In genomic region chr4:126248261-126248868, GRCm38 (mm10) we compare ENCODE assay signal across 12 mouse cellular contexts. TPM values are rescaled to one million over a fixed set of nuclear protein-coding genes. Genes with fewer than 3 reads are reported as not detected.
DNase-seq lines count a peak whose midpoint lies in the region; ATAC-seq lines count a peak whose summit lies in the region.
"Had no signal": no experiment of that assay in that cellular context is flagged by ENCODE, and none has a peak within 500 bp of the region (broad histone marks: within the 10 kb centered on the region; RNA-seq: fewer than 3 reads in every experiment).

No protein-coding gene starts in this region.

- H3K9ac ChIP-seq in limb, embryonic 12.5 days (replicated peaks): no peak overlapping the region
- peak overlapping the region; percentile 19; the same call in 1 of the 2 replicates for H3K9ac ChIP-seq in embryonic facial prominence, embryonic 14.5 days (ENCODE audit: low read depth, low read length)
- no peak overlapping the region for H3K9ac ChIP-seq in limb, embryonic 15.5 days
- H3K9ac ChIP-seq: limb, embryonic 13.5 days had no signal

- no peak for ATAC-seq in limb, embryonic 12.5 days (ENCODE audit: insufficient number of reproducible peaks, insufficient read depth, low FRiP score, low TSS enrichment, low read depth)
- ATAC-seq in embryonic facial prominence, embryonic 14.5 days (ENCODE audit: low read depth): 0 out of 2 replicates have a peak, but pooled peaks have one; percentile 34
- ATAC-seq in limb, embryonic 15.5 days (ENCODE audit: insufficient number of reproducible peaks, low FRiP score, low TSS enrichment, low read depth): no peak
- ATAC-seq in monocyte, adult 5-6 weeks (replicated peaks; ENCODE audit: insufficient number of reproducible peaks, low FRiP score, low TSS enrichment, poor library complexity, severe bottlenecking): no peak

- H3K4me3 ChIP-seq in limb, embryonic 12.5 days (replicated peaks): no peak overlapping the region
- no peak overlapping the region for H3K4me3 ChIP-seq in limb, embryonic 10.5 days
- H3K4me3 ChIP-seq in embryonic facial prominence, embryonic 14.5 days (ENCODE audit: low read depth, low read length): no peak overlapping the region
- no peak overlapping the region for H3K4me3 ChIP-seq in limb, embryonic 15.5 days
- H3K4me3 ChIP-seq: limb, embryonic 13.5 days had no signal

- peaks cover 55% of the 10 kb centered on the region for H3K36me3 ChIP-seq in limb, embryonic 12.5 days
- peaks cover 84% of the 10 kb centered on the region for H3K36me3 ChIP-seq in limb, embryonic 10.5 days
- 0 out of 2 replicates have a peak, but pooled peaks cover 16% of the 10 kb centered on the region for H3K36me3 ChIP-seq in embryonic facial prominence, embryonic 14.5 days (ENCODE audit: control insufficient read depth, insufficient read depth, low read length)
- peaks cover 24% of the 10 kb centered on the region for H3K36me3 ChIP-seq in limb, embryonic 15.5 days

- WGBS in limb, embryonic 12.5 days: 37% methylated on average over 11 of the region's 11 CpGs
- WGBS in limb, embryonic 10.5 days: 35% methylated on average over 11 of the region's 11 CpGs
- WGBS in embryonic facial prominence, embryonic 14.5 days: 25% methylated on average over 11 of the region's 11 CpGs
- WGBS in limb, embryonic 15.5 days: 31% methylated on average over 11 of the region's 11 CpGs

- 0 out of 2 replicates have a peak overlapping the region, but pooled peaks have one; percentile 4 for H3K27ac ChIP-seq in limb, embryonic 12.5 days
- H3K27ac ChIP-seq in limb, embryonic 10.5 days: no peak overlapping the region
- peak overlapping the region; percentile 10; the same call in 1 of the 2 replicates for H3K27ac ChIP-seq in embryonic facial prominence, embryonic 14.5 days (replicated peaks; ENCODE audit: low read depth, low read length)
- H3K27ac ChIP-seq in limb, embryonic 15.5 days: 0 out of 2 replicates have a peak overlapping the region, but pooled peaks have one; percentile 33
- H3K27ac ChIP-seq: limb, embryonic 13.5 days had no signal

- DNase-seq in limb, embryonic 10.5 days (ENCODE audit: low spot score): no peak
- DNase-seq in embryonic facial prominence, embryonic 14.5 days (ENCODE audit: low spot score): no peak
- DNase-seq in lung, postnatal 4 days: no peak
- no peak for DNase-seq in T-cell, adult 2 months (ENCODE audit: low spot score)
- DNase-seq: cerebellum, adult 11 months; lung, postnatal 36 days; right cerebral cortex, postnatal 14 days; thymus, adult 18-20 months had no signal

- H3K27me3 ChIP-seq in limb, embryonic 12.5 days: no peaks in the 10 kb centered on the region
- H3K27me3 ChIP-seq in limb, embryonic 10.5 days (ENCODE audit: low read depth, poor library complexity, severe bottlenecking): no peaks in the 10 kb centered on the region
- no peaks in the 10 kb centered on the region for H3K27me3 ChIP-seq in embryonic facial prominence, embryonic 14.5 days (replicated peaks; ENCODE audit: control insufficient read depth, insufficient read depth, low read length)
- H3K27me3 ChIP-seq in limb, embryonic 15.5 days: no peaks in the 10 kb centered on the region
- H3K27me3 ChIP-seq: limb, embryonic 13.5 days had no signal

- H3K4me1 ChIP-seq in limb, embryonic 12.5 days (replicated peaks): peaks cover 40% of the 10 kb centered on the region
- H3K4me1 ChIP-seq in limb, embryonic 10.5 days: peaks cover 28% of the 10 kb centered on the region
- peaks cover 20% of the 10 kb centered on the region for H3K4me1 ChIP-seq in embryonic facial prominence, embryonic 14.5 days (ENCODE audit: control insufficient read depth, insufficient read depth, low read length)
- peaks cover 42% of the 10 kb centered on the region for H3K4me1 ChIP-seq in limb, embryonic 15.5 days

- H3K9me3 ChIP-seq in limb, embryonic 12.5 days: no peaks in the 10 kb centered on the region
- no peaks in the 10 kb centered on the region for H3K9me3 ChIP-seq in limb, embryonic 10.5 days (replicated peaks)
- no peaks in the 10 kb centered on the region for H3K9me3 ChIP-seq in embryonic facial prominence, embryonic 14.5 days (ENCODE audit: control insufficient read depth, low read length)
- H3K9me3 ChIP-seq in limb, embryonic 15.5 days: no peaks in the 10 kb centered on the region
- H3K9me3 ChIP-seq: limb, embryonic 13.5 days had no signal

- no peak overlapping the region for H3K4me2 ChIP-seq in limb, embryonic 12.5 days
- H3K4me2 ChIP-seq in embryonic facial prominence, embryonic 14.5 days (ENCODE audit: low read depth, low read length): no peak overlapping the region
- H3K4me2 ChIP-seq in limb, embryonic 15.5 days: no peak overlapping the region
- H3K4me2 ChIP-seq: limb, embryonic 13.5 days had no signal

RNA-seq across cellular contexts. Expression of gene Map7d1, which starts 7.8 kb away (rescaled TPM):
- 83.5 and 85.1 TPM in 2 replicates for polyA plus RNA-seq in limb, embryonic 12.5 days (2016; fragmentation: Nextera tagmentation; extraction: Ambion mirVana)
- 56.2 and 63.2 TPM in 2 replicates for polyA plus RNA-seq in limb, embryonic 10.5 days (2016; fragmentation: Nextera tagmentation; extraction: Ambion mirVana)
- polyA plus RNA-seq in embryonic facial prominence, embryonic 14.5 days (2014; fragmentation: Nextera tagmentation; extraction: Ambion mirVana): 62.4 and 64.2 TPM in 2 replicates
- polyA plus RNA-seq in limb, embryonic 15.5 days (2015; fragmentation: Nextera tagmentation; extraction: Ambion mirVana): 46.5 and 50.3 TPM in 2 replicates
- 103 to 151 TPM (median 107 TPM) in 3 replicates for total RNA-seq in monocyte, adult 5-6 weeks (2017)

RNA-seq across cellular contexts. Expression of gene Trappc3, which starts 13.8 kb away (rescaled TPM):
- polyA plus RNA-seq in limb, embryonic 12.5 days (2016; fragmentation: Nextera tagmentation; extraction: Ambion mirVana): 105 and 111 TPM in 2 replicates
- 83.1 and 95.3 TPM in 2 replicates for polyA plus RNA-seq in limb, embryonic 10.5 days (2016; fragmentation: Nextera tagmentation; extraction: Ambion mirVana)
- polyA plus RNA-seq in embryonic facial prominence, embryonic 14.5 days (2014; fragmentation: Nextera tagmentation; extraction: Ambion mirVana): 32.9 and 33.0 TPM in 2 replicates
- polyA plus RNA-seq in limb, embryonic 15.5 days (2015; fragmentation: Nextera tagmentation; extraction: Ambion mirVana): 120 and 128 TPM in 2 replicates
- total RNA-seq in monocyte, adult 5-6 weeks (2017): 46.3 to 53.6 TPM (median 51.4 TPM) in 3 replicates

RNA-seq across cellular contexts. Expression of gene Col8a2, which starts 38.2 kb away (rescaled TPM):
- polyA plus RNA-seq in limb, embryonic 12.5 days (2016; fragmentation: Nextera tagmentation; extraction: Ambion mirVana): 13.3 and 16.7 TPM in 2 replicates
- 0.65 and 1.4 TPM in 2 replicates for polyA plus RNA-seq in limb, embryonic 10.5 days (2016; fragmentation: Nextera tagmentation; extraction: Ambion mirVana)
- polyA plus RNA-seq in embryonic facial prominence, embryonic 14.5 days (2014; fragmentation: Nextera tagmentation; extraction: Ambion mirVana): 78.9 and 83.0 TPM in 2 replicates
- 71.2 and 79.7 TPM in 2 replicates for polyA plus RNA-seq in limb, embryonic 15.5 days (2015; fragmentation: Nextera tagmentation; extraction: Ambion mirVana)
- total RNA-seq in monocyte, adult 5-6 weeks (2017): 1.5 to 3.7 TPM (median 1.8 TPM) in 3 replicates

RNA-seq across cellular contexts. Expression of gene Thrap3, which starts 45.8 kb away (rescaled TPM):
- 303 and 349 TPM in 2 replicates for polyA plus RNA-seq in limb, embryonic 12.5 days (2016; fragmentation: Nextera tagmentation; extraction: Ambion mirVana)
- polyA plus RNA-seq in limb, embryonic 10.5 days (2016; fragmentation: Nextera tagmentation; extraction: Ambion mirVana): 263 and 287 TPM in 2 replicates
- 185 and 198 TPM in 2 replicates for polyA plus RNA-seq in embryonic facial prominence, embryonic 14.5 days (2014; fragmentation: Nextera tagmentation; extraction: Ambion mirVana)
- 183 and 198 TPM in 2 replicates for polyA plus RNA-seq in limb, embryonic 15.5 days (2015; fragmentation: Nextera tagmentation; extraction: Ambion mirVana)
- 431 to 662 TPM (median 493 TPM) in 3 replicates for total RNA-seq in monocyte, adult 5-6 weeks (2017)
